In genomic region chr12:14065401-14065800, GRCm38 (mm10) we compare ENCODE assay signal across 17 mouse cellular contexts.
DNase-seq lines count a peak whose midpoint lies in the region; ATAC-seq and TF ChIP-seq lines count a peak whose summit lies in the region.
"Had no signal": no experiment of that assay in that cellular context is flagged by ENCODE, and none has a peak within 500 bp of the region (broad histone marks: within the 10 kb centered on the region; RNA-seq: fewer than 3 reads in every experiment).

No protein-coding gene starts in this region.

- H3K27ac ChIP-seq in kidney, adult 2 months (ENCODE audit: insufficient read depth, low read depth, low read length), result no peak overlapping the region
- H3K27ac ChIP-seq in lung, embryonic 14.5 days (ENCODE audit: low read depth), result peak overlapping the region; percentile 37; the same call in 1 of the 2 replicates
- H3K27ac ChIP-seq: forebrain, embryonic 15.5 days; layer of hippocampus, adult 2 months; liver, embryonic 13.5 days; midbrain, embryonic 13.5 days; neural tube, embryonic 15.5 days had no signal

- ATAC-seq in lung, embryonic 14.5 days (ENCODE audit: insufficient read depth), result peak; percentile 93
- ATAC-seq: forebrain, embryonic 15.5 days; hindbrain, embryonic 16.5 days; midbrain, embryonic 13.5 days had no signal

- no peaks in the 10 kb centered on the region; the same call in 1 of the 2 replicates for H3K27me3 ChIP-seq in kidney, adult 2 months (replicated peaks; ENCODE audit: control insufficient read depth, insufficient read depth, low read length)
- no peaks in the 10 kb centered on the region for H3K27me3 ChIP-seq in lung, embryonic 14.5 days (ENCODE audit: insufficient read depth, low read length)
- H3K27me3 ChIP-seq: forebrain, embryonic 15.5 days; liver, embryonic 13.5 days; midbrain, embryonic 13.5 days; neural tube, embryonic 15.5 days had no signal

- 60% methylated on average over 3 of the region's 3 CpGs for WGBS in kidney, adult 2 months
- WGBS in lung, embryonic 14.5 days, result 32% methylated on average over 3 of the region's 3 CpGs
- 54% methylated on average over 3 of the region's 3 CpGs for WGBS in lung, adult 2 months

- H3K9ac ChIP-seq in lung, embryonic 14.5 days, result no peak overlapping the region
- H3K9ac ChIP-seq: forebrain, embryonic 15.5 days; liver, embryonic 13.5 days; midbrain, embryonic 13.5 days; neural tube, embryonic 15.5 days had no signal

- H3K4me2 ChIP-seq in lung, embryonic 14.5 days, result no peak overlapping the region
- H3K4me2 ChIP-seq: forebrain, embryonic 15.5 days; heart, embryonic 11.5 days; liver, embryonic 13.5 days; midbrain, embryonic 13.5 days; neural tube, embryonic 15.5 days had no signal

- no peaks in the 10 kb centered on the region for H3K36me3 ChIP-seq in kidney, adult 2 months (ENCODE audit: control insufficient read depth, insufficient read depth, low read length)
- H3K36me3 ChIP-seq in lung, embryonic 14.5 days (ENCODE audit: insufficient read depth), result no peaks in the 10 kb centered on the region
- H3K36me3 ChIP-seq: forebrain, embryonic 15.5 days; liver, embryonic 13.5 days; midbrain, embryonic 13.5 days; neural tube, embryonic 15.5 days had no signal

- H3K4me3 ChIP-seq in kidney, adult 2 months (ENCODE audit: insufficient read depth, low read depth, low read length), result no peak overlapping the region
- no peak overlapping the region for H3K4me3 ChIP-seq in lung, embryonic 14.5 days (ENCODE audit: low read depth, low read length)
- no peak overlapping the region for H3K4me3 ChIP-seq in lung, adult 2 months (replicated peaks; ENCODE audit: extremely low read depth, low read depth, low read length)
- H3K4me3 ChIP-seq: erythroblast, embryonic 14.5 days; forebrain, embryonic 15.5 days; layer of hippocampus, adult 2 months; liver, embryonic 13.5 days; midbrain, embryonic 13.5 days; neural tube, embryonic 15.5 days had no signal

- no peak for TF ChIP-seq POLR2A in kidney, adult 2 months (IDR thresholded peaks at IDR 0.05; ENCODE audit: low read depth, low read length)
- TF ChIP-seq POLR2A in lung, adult 2 months (IDR thresholded peaks at IDR 0.05; ENCODE audit: borderline replicate concordance, extremely low read depth, low read depth, low read length), result no peak

- DNase-seq in kidney, adult 2 months, result peak; percentile 2
- no peak for DNase-seq in kidney, adult 18-20 months
- peak; percentile 86 for DNase-seq in lung, embryonic 14.5 days
- DNase-seq in lung, adult 2 months, result no peak
- peak; percentile 16 for DNase-seq in brain, adult 2 months (ENCODE audit: low read depth, low spot score)
- DNase-seq in skeletal muscle tissue, adult 2 months (ENCODE audit: low read depth, low spot score), result peak; percentile 4
- no peak for DNase-seq in retina, embryonic 14.5 days (ENCODE audit: low spot score)
- DNase-seq: cerebellum, postnatal 14 days; heart, postnatal 36 days; liver, embryonic 13.5 days had no signal

- H3K4me1 ChIP-seq in kidney, adult 2 months (ENCODE audit: control insufficient read depth, insufficient read depth, low read length), result no peaks in the 10 kb centered on the region
- no peaks in the 10 kb centered on the region for H3K4me1 ChIP-seq in lung, embryonic 14.5 days (ENCODE audit: insufficient read depth)
- no peaks in the 10 kb centered on the region for H3K4me1 ChIP-seq in lung, adult 2 months (ENCODE audit: control insufficient read depth, insufficient read depth, low read length)
- H3K4me1 ChIP-seq: forebrain, embryonic 15.5 days; liver, embryonic 13.5 days; midbrain, embryonic 13.5 days; neural tube, embryonic 15.5 days had no signal

- H3K9me3 ChIP-seq in lung, embryonic 14.5 days (ENCODE audit: low read depth, low read length), result no peaks in the 10 kb centered on the region
- H3K9me3 ChIP-seq: forebrain, embryonic 15.5 days; liver, embryonic 13.5 days; midbrain, embryonic 13.5 days; neural tube, embryonic 15.5 days had no signal

- TF ChIP-seq CTCF in kidney, adult 2 months (conservative IDR thresholded peaks at IDR 0.05; ENCODE audit: insufficient read depth, insufficient read length, low read depth, low read length), result no peak
- TF ChIP-seq CTCF in lung, embryonic 14.5 days (IDR thresholded peaks at IDR 0.05; ENCODE audit: low read depth), result no peak
- TF ChIP-seq CTCF in lung, adult 2 months (IDR thresholded peaks at IDR 0.05; ENCODE audit: insufficient read depth, low read length), result no peak

Comparison
In these comparisons a context has a peak if more than half of its experiments do, and no peak if none do; other contexts are left out.
1. DNase-seq: peak in kidney, adult 2 months (single experiment), lung, embryonic 14.5 days (single experiment), brain, adult 2 months (single experiment) and skeletal muscle tissue, adult 2 months (single experiment); none in kidney, adult 18-20 months (single experiment), lung, adult 2 months (single experiment) and retina, embryonic 14.5 days (single experiment).